Mouse (Mus musculus) neural tube, embryonic 11.5 days (tissue): ENCODE measurements around the gene Ugt1a5. TPM values are rescaled to one million over a fixed set of nuclear protein-coding genes. Genes with fewer than 3 reads are reported as not detected.
A peak's percentile ranks its signal among the peaks of the same experiment; 100 is the strongest.
"Not testable (repeated sequence)": the region's sequence is repeated elsewhere in the genome, so short reads cannot be mapped to it uniquely, and the experiment has no call there.

Experiments
- ATAC-seq: fragments of 200-750 bp; cut with Nextera tagmentation; 2 replicates; pipeline ENCODE4 v1.8.0; 2017; ENCODE audit warnings: moderate number of reproducible peaks, mild to moderate bottlenecking, moderate TSS enrichment, moderate library complexity; ENCODE audit not compliant: insufficient read depth, low FRiP score, low TSS enrichment
- DNase-seq: peaks from one replicate; pipeline ENCODE4 v3.0.0-alpha.2; 2015; ENCODE audit warnings: low spot score
- H3K27ac ChIP-seq: fragments of 300-500 bp; sonication (generic); 2 replicates; pipeline ENCODE4 v1.5.1; 2014; ENCODE audit warnings: low read depth, mild to moderate bottlenecking, low read length
- H3K27me3 ChIP-seq: fragments of 300-500 bp; sonication (generic); 2 replicates; pipeline ENCODE4 v1.6.1; 2014; ENCODE audit warnings: mild to moderate bottlenecking, low read length, mixed read lengths; ENCODE audit not compliant: control insufficient read depth, insufficient read depth
- H3K36me3 ChIP-seq: fragments of 300-500 bp; sonication (generic); 2 replicates; pipeline ENCODE4 v1.6.1; 2014; ENCODE audit warnings: mild to moderate bottlenecking, low read length, moderate library complexity, mixed read lengths; ENCODE audit not compliant: control insufficient read depth, insufficient read depth
- H3K4me1 ChIP-seq: fragments of 300-500 bp; sonication (generic); 2 replicates; pipeline ENCODE4 v1.6.1; 2014; ENCODE audit warnings: low read length, mixed read lengths; ENCODE audit not compliant: control insufficient read depth, insufficient read depth
- H3K4me2 ChIP-seq: fragments of 300-500 bp; sonication (generic); 2 replicates; pipeline ENCODE4 v1.6.1; 2014; ENCODE audit warnings: low read depth, mild to moderate bottlenecking, moderate library complexity
- H3K4me3 ChIP-seq: fragments of 300-500 bp; sonication (generic); 2 replicates; pipeline ENCODE4 v1.5.1; 2014; ENCODE audit warnings: low read depth, low read length
- H3K9ac ChIP-seq: fragments of 300-500 bp; sonication (generic); 2 replicates; pipeline ENCODE4 v1.6.1; 2014; ENCODE audit warnings: mild to moderate bottlenecking, low read length
- H3K9me3 ChIP-seq: fragments of 300-500 bp; sonication (generic); 2 replicates; pipeline ENCODE4 v1.6.1; 2016; ENCODE audit warnings: low read length; ENCODE audit not compliant: control insufficient read depth
- WGBS: fragments of 180-500 bp; shearing (Covaris S2); extraction: QIAGEN DNeasy Blood & Tissue Kit; methylation state at CpG from one replicate; pipeline ENCODE4 v1.1.7; 2014; 5-methylcytosine and 5-hydroxymethylcytosine counted together
- polyA plus RNA-seq: library from polyadenylated mRNA; unstranded; fragments of >200 nt; fragmentation: Nextera tagmentation; extraction: Ambion mirVana; gene quantifications from 2 replicates; pipeline ENCODE4 v1.2.1, GENCODE M21; 2014

The Ugt1a5 gene
- polyA plus RNA-seq, 1 experiment from 2014 or later, result not detected

DNA sequence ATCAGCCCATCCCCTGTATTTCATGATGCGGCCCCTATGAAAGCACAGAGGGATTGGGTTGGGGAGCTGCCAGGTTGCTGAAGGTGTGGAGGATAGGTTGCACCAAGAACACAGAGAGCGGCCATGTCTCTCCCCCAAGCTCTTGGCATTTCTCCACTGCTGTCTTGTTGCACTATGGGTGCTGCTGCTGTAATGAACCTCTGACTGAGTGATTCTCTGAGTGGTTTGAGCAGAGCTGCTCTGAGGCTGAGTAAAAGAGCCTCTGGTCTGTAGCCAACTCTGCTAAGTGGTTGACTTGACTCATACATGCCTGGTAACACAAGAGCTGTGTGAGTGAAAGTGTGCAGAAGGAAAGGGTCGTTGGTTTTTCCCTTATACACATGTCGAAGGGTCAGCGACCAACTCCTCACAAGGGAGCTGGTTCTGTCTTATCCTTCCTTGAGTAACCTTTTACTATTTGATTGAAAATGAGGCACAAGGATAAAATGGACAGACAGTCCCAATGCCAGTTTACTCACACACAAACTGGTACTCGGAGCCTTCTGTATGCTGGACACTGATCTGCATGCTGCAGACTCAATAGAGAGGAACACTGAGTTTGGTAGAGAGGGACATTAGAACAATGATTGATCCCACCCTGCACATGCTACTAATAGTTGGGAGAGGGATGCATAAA, 30.4 kb upstream of the Ugt1a5 start:
- H3K4me1 ChIP-seq, H3K4me3 ChIP-seq, H3K4me2 ChIP-seq, H3K27me3 ChIP-seq, H3K36me3 ChIP-seq, H3K9me3 ChIP-seq, DNase-seq, ATAC-seq, H3K27ac ChIP-seq, H3K9ac ChIP-seq: not testable (repeated sequence)
- WGBS, result 91% methylated on average over 5 of the region's 6 CpGs

- Histone ChIP-seq H3K4me1 (0 out of 2 replicates have a peak, but pooled peaks cover 4% of the 10 kb centered on the region), H3K9ac (no peak overlapping the region), H3K4me3 (no peak overlapping the region), H3K27me3 (no peaks in the 10 kb centered on the region), H3K27ac (no peak overlapping the region), H3K4me2 (no peak overlapping the region), H3K9me3 (no peaks in the 10 kb centered on the region), H3K36me3 (no peaks in the 10 kb centered on the region)
- 72% methylated on average over 2 of the region's 2 CpGs for WGBS
- DNase-seq, result no peak
- ATAC-seq, result no peak
Observed at GRCm38 (mm10) chr1:88136646-88137045, 29.2 kb upstream of the Ugt1a5 start.

GRCm38 (mm10) chr1:88137264-88137663, 28.5 kb upstream of the Ugt1a5 start:
- WGBS, result 91% methylated on average over 3 of the region's 3 CpGs
- DNase-seq (no peak), ATAC-seq (no peak)
- Histone ChIP-seq H3K27ac (no peak overlapping the region), H3K27me3 (no peaks in the 10 kb centered on the region), H3K4me2 (no peak overlapping the region), H3K4me3 (no peak overlapping the region), H3K4me1 (0 out of 2 replicates have a peak, but pooled peaks cover 4% of the 10 kb centered on the region), H3K9ac (no peak overlapping the region), H3K9me3 (no peaks in the 10 kb centered on the region), H3K36me3 (no peaks in the 10 kb centered on the region)

- 88% methylated on average over 1 of the region's 1 CpGs for WGBS
- H3K27me3 ChIP-seq, result no peaks in the 10 kb centered on the region
- no peak overlapping the region for H3K4me3 ChIP-seq
- 0 out of 2 replicates have a peak, but pooled peaks cover 4% of the 10 kb centered on the region for H3K4me1 ChIP-seq
- H3K27ac ChIP-seq, result no peak overlapping the region
- DNase-seq (no peak), ATAC-seq (no peak)
- H3K9ac ChIP-seq, result no peak overlapping the region
- no peaks in the 10 kb centered on the region for H3K36me3 ChIP-seq
- H3K4me2 ChIP-seq, result no peak overlapping the region
- H3K9me3 ChIP-seq, result no peaks in the 10 kb centered on the region
Observed at GRCm38 (mm10) chr1:88138145-88138544, 27.7 kb upstream of the Ugt1a5 start.

DNA sequence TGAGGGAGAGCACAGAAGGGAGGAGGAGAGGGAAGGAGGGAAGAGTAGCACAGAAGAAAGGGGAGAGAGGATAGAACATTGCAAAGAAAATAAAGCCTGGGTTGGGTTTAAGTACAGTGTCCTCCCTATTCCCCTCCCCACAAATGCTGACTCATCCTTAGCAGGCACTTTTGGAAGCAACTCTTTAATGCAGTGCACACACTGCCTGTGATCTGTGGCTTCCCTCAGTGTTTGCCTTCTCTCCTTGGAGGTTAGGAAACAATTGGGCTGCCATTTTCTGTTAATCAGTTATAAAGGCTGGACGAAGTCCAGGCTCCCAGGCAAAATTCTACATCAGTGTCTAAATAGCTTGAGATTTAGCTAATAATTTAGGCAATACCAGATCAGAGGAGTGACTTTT, 25.3 kb upstream of the Ugt1a5 start:
- not testable (repeated sequence) for H3K36me3 ChIP-seq, ATAC-seq, DNase-seq, H3K4me1 ChIP-seq, H3K27me3 ChIP-seq, H3K4me3 ChIP-seq, H3K9ac ChIP-seq, H3K27ac ChIP-seq, H3K9me3 ChIP-seq, H3K4me2 ChIP-seq
- WGBS, result 38% methylated on average over 1 of the region's 1 CpGs

DNA sequence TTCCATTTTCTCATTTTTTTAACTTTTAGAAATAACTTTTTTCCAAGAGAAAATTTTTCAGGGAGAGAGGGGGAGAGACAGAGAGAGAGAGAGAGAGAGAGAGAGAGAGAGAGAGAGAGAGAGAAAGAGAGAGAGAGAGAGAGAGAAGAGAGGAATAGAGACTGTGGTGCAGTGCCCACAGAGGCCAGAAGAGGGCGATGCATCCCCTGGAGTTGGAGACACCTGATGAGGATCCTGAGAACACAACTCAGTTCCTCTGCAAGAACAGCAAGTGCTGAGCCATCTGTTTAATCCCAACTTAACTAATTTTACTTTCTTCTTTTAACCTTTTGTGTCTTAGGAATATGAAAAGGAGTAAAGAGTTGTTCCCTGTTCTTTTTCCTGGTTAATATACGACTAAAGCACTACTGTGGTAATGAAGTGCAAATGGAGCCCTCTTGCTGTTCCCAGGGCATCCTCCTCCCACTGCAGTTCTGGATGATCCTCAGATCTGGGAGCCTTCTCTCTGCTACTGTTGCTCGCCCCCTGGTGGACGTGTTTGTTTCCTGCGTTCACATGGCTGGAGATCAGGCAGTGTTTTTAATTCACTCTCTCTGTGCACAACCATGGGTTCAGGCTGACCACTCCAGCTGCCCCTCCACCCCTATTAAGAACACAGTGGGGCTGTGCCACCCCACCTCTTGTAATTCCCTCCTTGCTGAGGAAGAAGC, 21.7 kb upstream of the Ugt1a5 start:
- WGBS, result 6% methylated on average over 4 of the region's 5 CpGs
- ATAC-seq, H3K9me3 ChIP-seq, H3K36me3 ChIP-seq, H3K27ac ChIP-seq, H3K4me1 ChIP-seq, H3K27me3 ChIP-seq, H3K4me3 ChIP-seq, H3K4me2 ChIP-seq, H3K9ac ChIP-seq: not testable (repeated sequence)
- peak; percentile 35 for DNase-seq

GRCm38 (mm10) chr1:88145278-88145677, 20.5 kb upstream of the Ugt1a5 start:
- not testable (repeated sequence) for H3K4me3 ChIP-seq, DNase-seq, H3K27ac ChIP-seq, H3K9ac ChIP-seq, H3K36me3 ChIP-seq, H3K9me3 ChIP-seq, H3K4me2 ChIP-seq, H3K27me3 ChIP-seq, ATAC-seq, H3K4me1 ChIP-seq
- 74% methylated on average over 2 of the region's 2 CpGs for WGBS

GRCm38 (mm10) chr1:88150133-88150532, 15.7 kb upstream of the Ugt1a5 start:
- not testable (repeated sequence) for DNase-seq, H3K4me2 ChIP-seq, ATAC-seq, H3K9ac ChIP-seq, H3K27ac ChIP-seq, H3K27me3 ChIP-seq, H3K36me3 ChIP-seq, H3K4me1 ChIP-seq, H3K4me3 ChIP-seq, H3K9me3 ChIP-seq
- whole genome bisulfite sequencing, result 73% methylated on average over 2 of the region's 2 CpGs

DNA sequence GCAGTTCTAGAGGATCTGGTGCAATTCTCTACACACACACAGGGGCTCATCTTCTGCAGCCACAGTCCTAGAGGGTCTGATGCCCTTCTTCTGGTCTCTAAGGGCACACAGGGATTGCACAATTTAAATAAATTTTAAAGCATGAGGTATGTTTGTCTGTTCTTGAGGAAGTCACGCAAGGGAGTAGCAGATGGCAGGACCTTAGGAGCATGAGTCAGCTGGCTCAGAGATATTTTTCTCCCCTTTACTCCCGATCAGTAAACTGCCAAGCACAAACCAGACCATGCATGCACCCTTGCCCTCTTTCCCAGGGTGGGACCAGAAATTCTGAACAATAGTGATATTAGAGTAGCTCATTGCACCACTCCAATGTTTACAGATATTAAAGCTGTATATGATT, 7.4 kb upstream of the Ugt1a5 start:
- H3K27ac ChIP-seq, result no peak overlapping the region
- WGBS, result 89% methylated on average over 2 of the region's 2 CpGs
- no peak overlapping the region for H3K4me3 ChIP-seq
- no peak for DNase-seq
- no peaks in the 10 kb centered on the region for H3K27me3 ChIP-seq
- no peaks in the 10 kb centered on the region for H3K9me3 ChIP-seq
- ATAC-seq, result no peak
- no peaks in the 10 kb centered on the region for H3K4me1 ChIP-seq
- no peak overlapping the region for H3K4me2 ChIP-seq
- no peaks in the 10 kb centered on the region for H3K36me3 ChIP-seq
- H3K9ac ChIP-seq, result no peak overlapping the region
